Mouse (Mus musculus) limb, embryonic 15.5 days (tissue): Measurements from ENCODE around the gene Col16a1. TPM values are rescaled to one million over a fixed set of nuclear protein-coding genes. Genes with fewer than 3 reads are reported as not detected.

Experiments used
- ATAC-seq: fragments of 200-750 bp; cut with Nextera tagmentation; 2 replicates; pipeline ENCODE4 v1.8.0; 2017; ENCODE audit warnings: low read depth, moderate TSS enrichment; ENCODE audit not compliant: insufficient number of reproducible peaks, low FRiP score, low TSS enrichment
- H3K27ac ChIP-seq: fragments of 300-500 bp; sonication (generic); 2 replicates; pipeline ENCODE4 v1.5.1; 2015; ENCODE audit warnings: moderate library complexity, mild to moderate bottlenecking, inconsistent platforms
- H3K27me3 ChIP-seq: fragments of 300-500 bp; sonication (generic); 2 replicates; pipeline ENCODE4 v1.6.1; 2015; ENCODE audit warnings: inconsistent platforms
- H3K36me3 ChIP-seq: fragments of 300-500 bp; sonication (generic); 2 replicates; pipeline ENCODE4 v1.6.1; 2015; ENCODE audit warnings: inconsistent platforms
- H3K4me1 ChIP-seq: fragments of 300-500 bp; sonication (generic); 2 replicates; pipeline ENCODE4 v1.6.1; 2015; ENCODE audit warnings: inconsistent platforms
- H3K4me2 ChIP-seq: fragments of 300-500 bp; sonication (generic); 2 replicates; pipeline ENCODE4 v1.6.1; 2015; ENCODE audit warnings: mild to moderate bottlenecking, inconsistent platforms
- H3K4me3 ChIP-seq: fragments of 300-500 bp; sonication (generic); 2 replicates; pipeline ENCODE4 v1.5.1; 2015; ENCODE audit warnings: mild to moderate bottlenecking, inconsistent platforms
- H3K9ac ChIP-seq: fragments of 300-500 bp; sonication (generic); 2 replicates; pipeline ENCODE4 v1.6.1; 2015; ENCODE audit warnings: inconsistent platforms
- H3K9me3 ChIP-seq: fragments of 300-500 bp; sonication (generic); 2 replicates; pipeline ENCODE4 v1.6.1; 2016; ENCODE audit warnings: inconsistent platforms
- WGBS: fragments of 180-500 bp; shearing (Covaris S2); methylation state at CpG from one replicate; pipeline ENCODE4 v1.1.7; 2015; 5-methylcytosine and 5-hydroxymethylcytosine counted together
- polyA plus RNA-seq: library from polyadenylated mRNA; unstranded; fragments of >200 nt; fragmentation: Nextera tagmentation; extraction: Ambion mirVana; gene quantifications from 2 replicates; pipeline ENCODE4 v1.2.1, GENCODE M21; 2015

Col16a1 gene
- polyA plus RNA-seq, 1 experiment from 2014 or later = 175 TPM

- no peak for ATAC-seq
- H3K9ac ChIP-seq = no peak overlapping the region
- H3K27me3 ChIP-seq = peaks cover 5% of the 10 kb centered on the region; the same call in 1 of the 2 replicates
- no peak overlapping the region for H3K4me3 ChIP-seq
- 62% methylated on average over 3 of the region's 3 CpGs for WGBS
- H3K36me3 ChIP-seq = peaks cover 65% of the 10 kb centered on the region
- no peaks in the 10 kb centered on the region for H3K9me3 ChIP-seq
- H3K4me1 ChIP-seq = 0 out of 2 replicates have a peak, but pooled peaks cover 8% of the 10 kb centered on the region
- H3K27ac ChIP-seq = no peak overlapping the region
- no peak overlapping the region for H3K4me2 ChIP-seq
Measured at GRCm38 (mm10) chr4:130095137-130095536, 47.5 kb downstream of the Col16a1 start.

GRCm38 (mm10) chr4:130101183-130101582 lies 53.5 kb downstream of the Col16a1 start:
- Histone ChIP-seq H3K9me3 (no peaks in the 10 kb centered on the region), H3K4me2 (no peak overlapping the region), H3K36me3 (peaks cover 18% of the 10 kb centered on the region), H3K27ac (no peak overlapping the region), H3K4me3 (no peak overlapping the region), H3K4me1 (peaks cover 34% of the 10 kb centered on the region), H3K9ac (no peak overlapping the region), H3K27me3 (no peaks in the 10 kb centered on the region)
- 41% methylated on average over 8 of the region's 8 CpGs for WGBS
- ATAC-seq = no peak

GRCm38 (mm10) chr4:130102111-130102651 lies 54.5 kb downstream of the Col16a1 start, which contains the start of gene Pef1:
TSS of gene Pef1 (plus strand) at chr4:130102558.
- Histone ChIP-seq H3K9me3 (no peaks in the 10 kb centered on the region), H3K36me3 (peaks cover 18% of the 10 kb centered on the region), H3K27ac (0 out of 2 replicates have a peak within 1 kb of the TSS, but pooled peaks have one; percentile 3), H3K4me2 (no peak within 1 kb of the TSS), H3K4me1 (peaks cover 37% of the 10 kb centered on the region), H3K27me3 (no peaks in the 10 kb centered on the region), H3K4me3 (no peak within 1 kb of the TSS), H3K9ac (no peak within 1 kb of the TSS)
- 9% methylated on average over 6 of the region's 6 CpGs for WGBS
- no peak for ATAC-seq

GRCm38 (mm10) chr4:130103632-130104031 lies 56.0 kb downstream of the Col16a1 start:
- Histone ChIP-seq H3K36me3 (peaks cover 5% of the 10 kb centered on the region), H3K27ac (no peak overlapping the region), H3K27me3 (no peaks in the 10 kb centered on the region), H3K9ac (no peak overlapping the region), H3K9me3 (no peaks in the 10 kb centered on the region), H3K4me2 (no peak overlapping the region), H3K4me1 (peaks cover 43% of the 10 kb centered on the region), H3K4me3 (no peak overlapping the region)
- 77% methylated on average over 12 of the region's 12 CpGs for WGBS
- ATAC-seq = no peak

- Histone ChIP-seq H3K36me3 (no peaks in the 10 kb centered on the region), H3K27ac (no peak overlapping the region), H3K9me3 (no peaks in the 10 kb centered on the region), H3K27me3 (no peaks in the 10 kb centered on the region), H3K4me3 (no peak overlapping the region), H3K9ac (no peak overlapping the region), H3K4me1 (peaks cover 47% of the 10 kb centered on the region), H3K4me2 (no peak overlapping the region)
- WGBS = 77% methylated on average over 4 of the region's 4 CpGs
- no peak for ATAC-seq
Measured at GRCm38 (mm10) chr4:130104584-130104983, 56.9 kb downstream of the Col16a1 start.

GRCm38 (mm10) chr4:130107065-130107443 lies 59.4 kb downstream of the Col16a1 start:
- Histone ChIP-seq H3K4me3 (peak overlapping the region; percentile 75), H3K27ac (peak overlapping the region; percentile 51; the same call in 1 of the 2 replicates), H3K4me2 (peak overlapping the region; percentile 41), H3K9me3 (no peaks in the 10 kb centered on the region), H3K36me3 (no peaks in the 10 kb centered on the region), H3K27me3 (no peaks in the 10 kb centered on the region), H3K4me1 (peaks cover 26% of the 10 kb centered on the region), H3K9ac (no peak overlapping the region)
- 11% methylated on average over 14 of the region's 14 CpGs for WGBS
- no peak; the same call in 1 of the 2 replicates for ATAC-seq

DNA sequence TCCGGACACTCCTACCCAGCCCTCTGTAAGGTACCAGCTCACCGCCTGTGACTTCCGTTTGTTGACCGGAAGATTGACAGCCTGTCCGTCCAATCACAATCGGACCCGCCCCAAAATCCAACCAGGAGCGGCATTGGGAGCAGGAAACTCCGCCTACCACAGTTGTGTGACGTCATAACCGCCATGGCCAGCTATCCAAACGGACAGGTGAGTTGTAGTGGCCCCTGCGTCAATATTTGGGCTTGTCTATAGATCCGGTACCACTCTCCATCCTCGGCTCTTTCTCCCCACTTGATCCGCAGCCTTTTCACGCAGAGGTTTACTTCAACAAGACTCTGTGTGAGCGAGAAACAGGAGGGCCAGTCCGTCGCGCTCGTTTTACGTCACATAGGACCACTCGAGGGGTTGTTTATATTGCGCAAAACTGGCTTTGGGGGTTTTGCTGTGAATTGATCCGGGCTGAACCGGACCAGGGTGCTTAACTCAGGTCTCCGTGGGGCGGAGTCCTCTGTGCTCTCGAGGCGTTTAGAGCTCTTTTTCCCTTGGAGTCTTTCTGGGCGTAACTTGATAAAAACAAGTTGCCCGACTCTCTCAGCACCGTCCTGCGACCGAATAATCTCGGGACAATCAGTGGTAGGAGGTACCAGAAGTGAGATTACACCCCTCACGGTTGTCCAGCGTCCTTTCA lies 59.9 kb downstream of the Col16a1 start:
- H3K27ac ChIP-seq = peak overlapping the region; percentile 62
- H3K36me3 ChIP-seq = no peaks in the 10 kb centered on the region
- peak overlapping the region; percentile 57 for H3K4me2 ChIP-seq
- WGBS = under 1% methylated on average over 39 of the region's 39 CpGs
- H3K9ac ChIP-seq = peak overlapping the region; percentile 50
- H3K4me3 ChIP-seq = peak overlapping the region; percentile 75
- peak; percentile 90 for ATAC-seq
- no peaks in the 10 kb centered on the region for H3K9me3 ChIP-seq
- H3K27me3 ChIP-seq = no peaks in the 10 kb centered on the region
- peaks cover 21% of the 10 kb centered on the region for H3K4me1 ChIP-seq

DNA sequence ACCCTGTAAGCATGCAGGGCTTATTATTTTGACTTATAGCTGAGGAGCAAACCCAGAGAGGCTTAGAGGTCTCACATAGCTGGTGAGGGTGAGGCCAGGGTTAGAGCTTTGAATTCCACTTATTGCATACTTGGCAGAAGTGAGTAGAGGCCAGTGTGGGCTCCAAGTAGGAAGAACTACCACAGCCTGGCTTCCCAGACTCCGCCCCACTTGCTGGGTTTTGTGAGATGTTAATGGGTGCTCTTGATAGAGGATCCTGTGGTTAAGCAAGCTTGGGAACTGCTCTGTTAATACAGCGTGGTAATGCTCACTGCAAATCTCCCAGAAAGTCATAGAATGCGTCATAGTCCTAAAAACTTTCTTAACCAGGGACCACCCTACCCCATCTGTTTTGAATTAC lies 61.3 kb downstream of the Col16a1 start:
- Histone ChIP-seq H3K4me3 (no peak overlapping the region), H3K4me2 (0 out of 2 replicates have a peak overlapping the region, but pooled peaks have one; percentile 57), H3K36me3 (0 out of 2 replicates have a peak, but pooled peaks cover 3% of the 10 kb centered on the region), H3K9me3 (no peaks in the 10 kb centered on the region), H3K27ac (0 out of 2 replicates have a peak overlapping the region, but pooled peaks have one; percentile 27), H3K4me1 (peaks cover 17% of the 10 kb centered on the region), H3K27me3 (no peaks in the 10 kb centered on the region), H3K9ac (no peak overlapping the region)
- 60% methylated on average over 3 of the region's 3 CpGs for WGBS
- ATAC-seq = no peak

GRCm38 (mm10) chr4:130109666-130110065 lies 62.0 kb downstream of the Col16a1 start:
- 88% methylated on average over 9 of the region's 9 CpGs for WGBS
- no peak for ATAC-seq
- H3K27ac ChIP-seq = no peak overlapping the region

DNA sequence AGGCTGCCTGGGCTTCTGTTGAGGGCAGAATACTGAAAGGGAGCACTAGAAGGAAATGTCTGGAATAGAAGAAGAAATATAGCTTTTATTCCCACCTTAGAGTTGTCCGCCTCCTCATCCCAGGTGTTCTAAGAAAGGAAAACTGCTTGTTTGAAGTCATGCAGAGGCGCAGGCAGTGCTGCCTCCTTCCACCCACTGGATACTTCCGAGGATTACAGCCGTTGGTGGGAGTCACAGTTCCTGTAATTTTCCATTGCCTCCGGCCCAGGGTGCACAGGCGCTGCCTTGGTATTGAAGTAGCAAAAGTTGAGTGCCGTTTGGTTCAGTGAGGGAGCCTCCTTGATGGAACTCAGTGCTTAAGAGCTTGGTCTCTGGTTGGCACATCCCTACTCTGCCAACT lies 62.5 kb downstream of the Col16a1 start:
- H3K4me2 ChIP-seq = no peak overlapping the region
- H3K4me1 ChIP-seq = peaks cover 17% of the 10 kb centered on the region
- 85% methylated on average over 7 of the region's 7 CpGs for WGBS

More at GRCm38 (mm10) chr4:130109666-130110065, 62.0 kb downstream of the Col16a1 start:
- Histone ChIP-seq H3K4me2 (no peak overlapping the region), H3K9ac (no peak overlapping the region), H3K9me3 (no peaks in the 10 kb centered on the region), H3K36me3 (0 out of 2 replicates have a peak, but pooled peaks cover 3% of the 10 kb centered on the region), H3K27me3 (no peaks in the 10 kb centered on the region), H3K4me1 (peaks cover 17% of the 10 kb centered on the region), H3K4me3 (no peak overlapping the region)

DNA sequence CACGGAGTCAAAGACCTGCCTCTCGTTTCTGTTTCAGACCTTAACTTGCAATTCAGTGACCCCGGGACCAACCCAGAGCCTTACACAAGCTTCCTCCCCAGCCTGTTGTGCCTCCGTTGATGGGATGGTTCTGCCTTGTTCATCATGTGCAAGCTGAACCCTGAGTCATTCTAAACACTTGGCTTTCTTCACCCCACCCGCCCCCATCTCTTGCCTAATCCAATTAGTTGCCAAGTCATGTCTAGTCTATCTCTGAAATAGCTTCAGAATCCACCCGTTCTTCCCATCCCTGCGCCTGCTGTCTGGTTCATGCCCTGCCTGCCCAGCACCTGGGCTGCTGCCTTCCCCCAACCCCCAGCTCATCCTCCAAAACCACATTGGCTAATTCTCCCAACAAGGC lies 64.7 kb downstream of the Col16a1 start:
- Histone ChIP-seq H3K4me2 (no peak overlapping the region), H3K4me3 (no peak overlapping the region), H3K4me1 (peaks cover 14% of the 10 kb centered on the region), H3K36me3 (peaks cover 7% of the 10 kb centered on the region; the same call in 1 of the 2 replicates), H3K27ac (no peak overlapping the region), H3K27me3 (no peaks in the 10 kb centered on the region), H3K9me3 (no peaks in the 10 kb centered on the region), H3K9ac (no peak overlapping the region)
- no peak for ATAC-seq
- WGBS = 79% methylated on average over 7 of the region's 7 CpGs

More for the DNA sequence above, 62.5 kb downstream of the Col16a1 start:
- Histone ChIP-seq H3K9ac (no peak overlapping the region), H3K9me3 (no peaks in the 10 kb centered on the region), H3K27me3 (no peaks in the 10 kb centered on the region), H3K27ac (no peak overlapping the region), H3K4me3 (no peak overlapping the region), H3K36me3 (0 out of 2 replicates have a peak, but pooled peaks cover 3% of the 10 kb centered on the region)
- ATAC-seq = no peak

- H3K4me3 ChIP-seq = no peak overlapping the region
- H3K4me2 ChIP-seq = no peak overlapping the region
- H3K9me3 ChIP-seq = no peaks in the 10 kb centered on the region
- no peaks in the 10 kb centered on the region for H3K27me3 ChIP-seq
- H3K36me3 ChIP-seq = peaks cover 9% of the 10 kb centered on the region; the same call in 1 of the 2 replicates
- no peak overlapping the region for H3K9ac ChIP-seq
- H3K4me1 ChIP-seq = peaks cover 14% of the 10 kb centered on the region
- no peak for ATAC-seq
- WGBS = 94% methylated on average over 1 of the region's 1 CpGs
- no peak overlapping the region for H3K27ac ChIP-seq
Measured at GRCm38 (mm10) chr4:130112732-130113131, 65.1 kb downstream of the Col16a1 start.
